Mouse (Mus musculus) testis, adult 2 months (tissue): ENCODE data around the gene Clec4g. TPM values are rescaled to one million over a fixed set of nuclear protein-coding genes. Genes with fewer than 3 reads are reported as not detected.

Experiments
- H3K27ac ChIP-seq: fragments of 200-500 bp; 2 replicates; pipeline ENCODE4 v1.5.1; 2012; ENCODE audit warnings: low read depth, low read length; ENCODE audit not compliant: control insufficient read depth, insufficient read depth
- H3K27me3 ChIP-seq: fragments of 200-500 bp; 2 replicates; pipeline ENCODE4 v1.6.1; 2012; ENCODE audit warnings: mild to moderate bottlenecking, low read length, moderate library complexity; ENCODE audit not compliant: control insufficient read depth, insufficient read depth
- H3K36me3 ChIP-seq: fragments of 200-500 bp; 2 replicates; pipeline ENCODE4 v1.6.1; 2012; ENCODE audit warnings: mild to moderate bottlenecking, low read length; ENCODE audit not compliant: control insufficient read depth, insufficient read depth
- H3K4me1 ChIP-seq: fragments of 200-500 bp; 2 replicates; pipeline ENCODE4 v1.6.1; 2012; ENCODE audit warnings: low read length; ENCODE audit not compliant: control insufficient read depth, insufficient read depth
- H3K4me3 ChIP-seq: fragments of 200-500 bp; 2 replicates; pipeline ENCODE4 v1.5.1; 2012; ENCODE audit warnings: low read depth, mild to moderate bottlenecking, low read length, moderate library complexity, mixed read lengths; ENCODE audit not compliant: control insufficient read depth
- CTCF ChIP-seq: fragments of 200-500 bp; IDR thresholded peaks from 2 replicates; pipeline ENCODE4 v1.5.1; 2012; ENCODE audit warnings: low read depth, mild to moderate bottlenecking, inconsistent platforms, low read length, moderate library complexity; ENCODE audit not compliant: control insufficient read depth, insufficient read depth, insufficient replicate concordance
- POLR2A ChIP-seq: fragments of 200-500 bp; IDR thresholded peaks from 2 replicates; pipeline ENCODE4 v1.6.1; 2012; ENCODE audit warnings: low read depth, mild to moderate bottlenecking, inconsistent platforms, low read length, moderate library complexity; ENCODE audit not compliant: control insufficient read depth
- polyA plus RNA-seq: library from polyadenylated mRNA; depleted of rRNA; stranded (reverse); fragments of >200 nt; gene quantifications from 2 replicates; pipeline ENCODE4 v1.2.3, GENCODE M21; 2012

Clec4g gene
- polyA plus RNA-seq, 1 experiment: 42.1 TPM

DNA sequence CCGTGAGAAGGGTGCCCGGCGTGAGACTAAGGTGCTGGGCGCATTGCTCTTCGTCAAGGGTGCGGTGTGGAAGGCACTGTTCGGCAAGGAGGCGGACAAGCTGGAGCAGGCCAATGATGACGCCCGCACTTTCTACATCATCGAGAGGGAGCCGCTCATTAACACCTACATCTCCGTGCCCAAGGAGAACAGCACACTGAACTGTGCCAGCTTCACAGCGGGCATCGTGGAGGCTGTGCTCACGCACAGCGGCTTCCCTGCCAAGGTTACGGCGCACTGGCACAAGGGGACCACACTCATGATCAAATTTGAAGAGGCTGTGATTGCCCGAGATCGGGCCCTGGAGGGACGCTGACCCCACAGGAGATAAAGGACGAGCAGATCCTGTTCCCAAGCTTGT, 41.2 kb downstream of the Clec4g start:
- Histone ChIP-seq H3K4me1 (peaks cover 14% of the 10 kb centered on the region), H3K27me3 (no peaks in the 10 kb centered on the region), H3K27ac (no peak overlapping the region), H3K36me3 (no peaks in the 10 kb centered on the region; the same call in 1 of the 2 replicates), H3K4me3 (no peak overlapping the region)
- TF ChIP-seq CTCF (no peak), POLR2A (no peak)

DNA sequence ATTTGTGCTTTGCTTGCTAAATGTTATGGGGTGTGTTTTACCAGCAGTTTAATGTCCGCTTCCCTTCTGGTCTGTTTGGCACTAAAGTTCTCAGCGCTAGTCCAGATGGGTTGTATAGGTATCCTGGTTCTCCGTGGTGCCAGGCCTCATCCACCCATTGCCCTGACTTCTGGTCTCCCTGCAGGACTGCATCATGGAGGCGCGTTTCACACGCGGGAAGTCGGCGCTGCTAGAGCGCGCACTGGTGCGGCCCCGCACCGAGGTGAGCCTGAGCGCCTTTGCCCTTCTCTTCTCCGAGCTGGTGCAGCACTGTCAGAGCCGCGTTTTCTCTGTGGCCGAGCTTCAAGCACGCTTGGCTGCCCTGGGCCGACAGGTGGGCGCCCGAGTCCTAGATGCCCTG, 41.6 kb downstream of the Clec4g start:
- no peak overlapping the region for H3K27ac ChIP-seq
- peaks cover 14% of the 10 kb centered on the region for H3K4me1 ChIP-seq
- H3K27me3 ChIP-seq: no peaks in the 10 kb centered on the region
- H3K4me3 ChIP-seq: no peak overlapping the region
- H3K36me3 ChIP-seq: no peaks in the 10 kb centered on the region; the same call in 1 of the 2 replicates
- TF ChIP-seq POLR2A: no peak
- TF ChIP-seq CTCF: no peak

DNA sequence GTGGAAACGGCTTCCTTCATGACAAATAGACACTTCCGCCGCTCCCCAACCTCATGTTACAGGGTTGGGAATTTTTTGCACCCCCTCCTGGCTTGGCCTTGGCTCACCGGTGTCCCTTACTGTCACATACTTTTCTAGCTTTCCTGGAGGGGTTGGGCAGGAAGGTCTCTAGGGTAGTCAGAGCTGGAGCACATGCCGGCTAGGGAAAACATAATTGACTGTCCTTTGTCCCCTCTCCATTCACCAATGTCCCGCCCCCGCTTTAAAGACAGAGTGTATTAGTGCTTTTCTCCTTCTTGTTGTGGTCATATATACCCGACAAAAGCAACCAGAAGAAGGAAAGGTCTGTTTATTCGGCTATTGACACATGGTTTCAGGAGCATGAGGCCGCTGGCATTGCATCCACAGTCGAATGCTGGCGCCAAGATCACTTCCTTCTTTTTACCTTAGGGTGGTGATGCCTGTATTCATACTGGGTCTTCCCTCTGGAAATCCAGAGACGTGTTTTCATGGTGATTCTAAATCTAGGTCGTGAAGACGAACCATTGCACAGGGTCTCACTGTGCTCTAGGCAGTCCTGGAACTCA, 43.4 kb downstream of the Clec4g start:
- H3K4me3 ChIP-seq: peak overlapping the region; percentile 99
- peak overlapping the region; percentile 92 for H3K27ac ChIP-seq
- TF ChIP-seq CTCF (no peak), POLR2A (no peak)
- peaks cover 14% of the 10 kb centered on the region for H3K4me1 ChIP-seq
- H3K27me3 ChIP-seq: no peaks in the 10 kb centered on the region
- no peaks in the 10 kb centered on the region; the same call in 1 of the 2 replicates for H3K36me3 ChIP-seq

DNA sequence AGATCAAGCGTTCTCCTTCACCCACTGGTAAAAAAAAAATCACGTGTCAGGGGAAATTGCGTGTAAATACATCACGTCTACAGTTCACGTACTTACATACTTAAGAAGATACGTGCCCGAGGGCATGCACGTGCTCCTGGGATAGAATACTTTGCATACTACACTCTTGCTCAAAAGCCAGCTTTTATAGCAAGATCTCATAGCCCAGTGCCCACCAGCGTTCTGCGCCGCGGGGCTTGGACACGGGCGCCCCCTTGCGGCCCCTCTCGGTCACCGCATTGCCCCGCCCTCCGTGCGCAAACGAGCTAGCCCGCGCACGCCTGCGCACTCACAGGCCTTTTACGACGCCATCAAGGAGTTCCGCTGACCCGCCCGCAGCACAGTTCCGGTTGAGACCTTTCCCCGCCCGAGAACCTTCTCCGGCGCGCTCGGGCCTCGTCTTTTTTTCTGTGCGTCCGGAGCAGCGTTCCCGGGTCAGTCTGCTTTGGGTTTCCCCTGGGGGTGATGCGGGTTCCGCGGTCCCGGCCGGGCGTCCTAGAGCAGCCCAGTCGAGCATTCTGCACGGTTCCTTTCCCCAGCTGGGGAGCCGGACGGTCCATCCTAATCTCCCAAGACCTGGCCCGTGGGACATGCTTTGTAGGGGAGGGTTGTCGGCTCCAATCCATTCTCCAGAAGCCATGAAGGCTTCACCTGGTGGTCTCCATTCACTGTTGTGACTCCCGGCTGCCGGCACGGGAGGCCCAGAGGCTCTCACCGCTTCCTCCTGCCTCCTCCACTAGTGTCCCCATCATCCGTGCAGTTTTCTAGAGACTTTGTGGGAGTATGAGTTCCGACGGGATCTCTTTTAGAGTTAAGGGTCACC, 44.1 kb downstream of the Clec4g start, which contains the start of gene Trappc5:
Gene Trappc5, plus strand, starts transcription at position 169 of the 862 bp plus-strand sequence.
- Histone ChIP-seq H3K4me1 (peaks cover 14% of the 10 kb centered on the region), H3K36me3 (no peaks in the 10 kb centered on the region; the same call in 1 of the 2 replicates), H3K27ac (peak within 1 kb of the TSS; percentile 92), H3K27me3 (no peaks in the 10 kb centered on the region), H3K4me3 (peak within 1 kb of the TSS; percentile 99)
- TF ChIP-seq CTCF: peak; percentile 95
- TF ChIP-seq POLR2A: peak; percentile 71

DNA sequence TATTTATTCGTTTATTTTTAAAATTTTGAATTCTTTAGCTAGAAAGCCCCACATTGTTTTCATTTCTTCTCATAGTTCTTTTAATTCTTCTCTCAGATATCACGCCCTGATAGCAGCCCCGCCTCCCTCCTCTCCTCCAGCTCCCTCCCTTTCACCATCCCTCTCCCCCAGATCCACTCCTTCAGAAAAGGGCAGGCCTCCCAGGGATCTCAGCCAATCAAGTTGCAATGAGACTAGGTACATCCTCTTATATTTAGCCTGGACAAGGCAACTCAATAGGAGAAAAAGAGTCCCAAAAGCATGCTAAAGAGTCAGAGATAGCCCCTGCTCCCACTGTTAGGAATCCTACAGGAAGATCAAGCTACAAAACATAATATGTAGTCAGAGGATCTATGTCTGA, 45.8 kb downstream of the Clec4g start:
- no peak overlapping the region for H3K4me3 ChIP-seq
- TF ChIP-seq POLR2A (no peak), CTCF (no peak)

DNA sequence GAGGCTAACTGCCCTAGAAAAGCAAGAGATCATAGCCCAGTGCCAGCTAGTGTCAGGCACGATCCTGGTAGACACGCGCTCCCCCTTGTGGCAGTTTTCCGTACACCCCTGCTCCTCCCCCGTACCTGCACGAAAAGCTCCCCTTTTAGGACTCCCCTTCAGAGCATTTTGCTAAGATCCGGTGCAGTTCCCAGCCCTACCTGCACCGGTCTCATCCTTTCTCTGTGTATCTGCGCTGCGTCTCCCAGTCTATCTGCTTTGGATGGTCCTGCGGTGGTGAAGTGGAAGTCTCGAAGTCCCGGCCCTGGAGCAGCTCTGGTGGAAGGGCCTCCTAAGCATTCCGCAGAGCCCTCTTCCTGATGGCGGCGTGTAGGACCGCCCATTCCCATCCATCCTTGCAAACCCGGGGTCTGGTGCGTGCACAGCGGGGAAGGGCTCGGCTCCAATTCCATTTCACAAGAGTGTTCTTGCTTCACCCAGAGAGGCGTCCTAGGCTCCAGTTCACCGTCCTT, 48.4 kb downstream of the Clec4g start, which contains the start of gene Fcor:
Gene Fcor, minus strand, starts transcription at position 383 of the 512 bp plus-strand sequence.
- TF ChIP-seq POLR2A (no peak), CTCF (peak; percentile 83)
- H3K27me3 ChIP-seq: no peaks in the 10 kb centered on the region
- no peak within 1 kb of the TSS for H3K27ac ChIP-seq
- H3K36me3 ChIP-seq: no peaks in the 10 kb centered on the region
- H3K4me1 ChIP-seq: peaks cover 6% of the 10 kb centered on the region
- H3K4me3 ChIP-seq: peak within 1 kb of the TSS; percentile 83

More for the DNA sequence above, 45.8 kb downstream of the Clec4g start:
- Histone ChIP-seq H3K27me3 (no peaks in the 10 kb centered on the region), H3K4me1 (peaks cover 14% of the 10 kb centered on the region), H3K36me3 (no peaks in the 10 kb centered on the region; the same call in 1 of the 2 replicates), H3K27ac (no peak overlapping the region)

DNA sequence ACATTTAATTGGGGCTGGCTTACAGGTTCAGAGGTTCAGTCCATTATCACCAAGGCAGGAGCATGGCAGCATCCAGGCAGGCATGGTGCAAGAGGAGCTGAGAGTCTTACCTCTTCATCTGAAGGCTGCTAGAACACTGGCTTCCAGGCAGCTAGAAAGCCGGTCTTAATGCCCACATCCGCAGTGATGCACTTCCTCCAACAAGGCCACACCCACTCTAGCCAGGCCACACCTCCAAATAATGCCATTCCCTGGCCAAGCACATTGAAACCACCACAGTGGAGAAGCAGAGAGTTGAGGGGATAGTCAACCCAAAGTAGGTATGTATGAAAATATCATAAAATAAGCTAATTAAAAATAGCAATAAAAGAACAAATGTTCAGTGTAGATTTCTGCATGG, 50.1 kb downstream of the Clec4g start:
- H3K36me3 ChIP-seq: no peaks in the 10 kb centered on the region
- no peak overlapping the region for H3K4me3 ChIP-seq
- no peaks in the 10 kb centered on the region; the same call in 1 of the 2 replicates for H3K4me1 ChIP-seq
- no peaks in the 10 kb centered on the region for H3K27me3 ChIP-seq
- no peak for TF ChIP-seq CTCF
- TF ChIP-seq POLR2A: no peak
- H3K27ac ChIP-seq: no peak overlapping the region
